Mouse (Mus musculus) spleen, adult 18-20 months (tissue): Measurements from ENCODE around the gene Vmn1r178.
"Not testable (repeated sequence)": the region's sequence is repeated elsewhere in the genome, so short reads cannot be mapped to it uniquely, and the experiment has no call there.

ENCODE experiments used
- DNase-seq, 2 experiments: peaks; one replicate each; pipeline ENCODE4 v3.0.0; 2022; ENCODE audit warnings: mixed read lengths in 2 of 2

Vmn1r178 gene

DNA sequence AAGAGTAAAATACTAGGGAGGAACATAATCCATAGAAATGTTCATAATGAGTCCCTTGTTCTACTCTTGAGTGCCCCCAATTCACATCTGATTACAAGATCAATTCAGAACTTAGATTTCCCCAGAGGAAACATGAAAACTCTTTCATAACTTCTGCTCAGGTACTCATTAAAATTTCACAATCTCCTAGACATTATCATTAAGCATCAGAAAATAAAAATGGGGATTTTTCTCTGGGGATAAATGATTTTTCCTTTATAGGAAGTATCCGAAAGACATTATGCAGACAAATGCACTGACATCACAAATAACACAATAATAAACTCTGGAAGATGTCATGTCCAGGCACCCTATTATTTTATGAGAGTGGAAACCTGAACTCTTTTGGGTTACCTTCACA, at the start of gene Vmn1r178:
TSS of gene Vmn1r178 (plus strand) at position 301 of the 400 bp plus-strand sequence.
- DNase-seq = no peak

DNA sequence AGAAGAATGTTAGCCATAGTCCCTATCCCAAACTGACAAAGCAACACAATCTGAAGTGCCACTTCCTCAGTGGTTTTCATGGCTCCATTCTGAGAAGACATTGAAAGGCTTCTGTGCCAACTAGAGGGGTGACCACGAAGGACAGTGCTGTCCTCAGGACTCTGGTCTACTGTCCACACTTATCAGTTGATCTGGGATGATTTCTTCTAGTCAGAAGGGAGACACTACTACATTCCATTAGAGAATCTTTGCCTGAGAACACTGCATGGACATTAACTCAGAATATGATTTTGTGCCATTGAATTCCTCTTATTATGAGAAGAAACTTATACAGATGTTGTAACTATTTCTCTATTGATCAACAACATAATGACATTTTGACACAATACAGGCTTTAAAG, 25.5 kb upstream of the Vmn1r178 start, which contains the start of gene Vmn1r177:
TSS of gene Vmn1r177 (minus strand) at position 101 of the 400 bp plus-strand sequence.
- not testable (repeated sequence) for DNase-seq

DNA sequence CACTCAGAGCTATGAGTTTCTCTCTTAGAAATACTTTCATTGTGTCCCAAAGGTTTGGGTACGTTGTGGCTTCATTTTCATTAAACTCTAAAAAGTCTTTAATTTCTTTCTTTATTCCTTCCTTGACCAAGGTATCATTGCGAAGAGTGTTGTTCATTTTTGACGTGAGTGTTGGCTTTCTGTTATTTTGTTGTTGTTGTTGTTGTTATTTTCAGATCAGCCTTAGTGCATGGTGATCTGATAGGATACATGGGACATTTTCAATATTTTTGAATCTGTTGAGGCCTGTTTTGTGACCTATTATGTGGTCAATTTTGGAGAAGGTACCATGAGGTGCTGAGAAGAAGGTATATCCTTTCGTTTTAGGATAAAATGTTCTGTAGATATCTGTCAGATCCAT, 14.9 kb upstream of the Vmn1r178 start:
- not testable (repeated sequence) for DNase-seq

DNA sequence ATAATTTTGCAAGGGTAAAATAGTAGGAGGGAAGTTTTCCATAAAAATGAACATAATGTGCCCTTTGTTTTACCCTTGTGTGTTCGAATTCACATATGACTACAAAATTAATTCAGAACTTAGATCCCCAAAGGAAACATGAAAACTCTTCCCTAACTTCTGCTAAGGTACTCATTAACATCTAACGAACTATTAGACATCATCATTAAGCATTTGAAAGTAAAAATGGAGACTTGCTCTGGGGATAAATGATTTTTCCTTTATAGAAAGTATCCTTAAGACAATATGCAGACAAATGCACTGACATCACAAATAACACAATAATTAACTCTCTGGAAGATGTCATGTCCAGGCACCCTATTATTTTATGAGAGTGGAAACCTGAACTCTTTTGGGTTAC, 34.9 kb downstream of the Vmn1r178 start, which contains the start of gene Vmn1r179:
TSS of gene Vmn1r179 (plus strand) at position 301 of the 400 bp plus-strand sequence.
- no peak for DNase-seq
